Mouse (Mus musculus): ENCODE results near the gene Krtap4-2.
"Not testable (repeated sequence)": the region's sequence is repeated elsewhere in the genome, so short reads cannot be mapped to it uniquely, and the experiment has no call there.

The Krtap4-2 gene

DNA sequence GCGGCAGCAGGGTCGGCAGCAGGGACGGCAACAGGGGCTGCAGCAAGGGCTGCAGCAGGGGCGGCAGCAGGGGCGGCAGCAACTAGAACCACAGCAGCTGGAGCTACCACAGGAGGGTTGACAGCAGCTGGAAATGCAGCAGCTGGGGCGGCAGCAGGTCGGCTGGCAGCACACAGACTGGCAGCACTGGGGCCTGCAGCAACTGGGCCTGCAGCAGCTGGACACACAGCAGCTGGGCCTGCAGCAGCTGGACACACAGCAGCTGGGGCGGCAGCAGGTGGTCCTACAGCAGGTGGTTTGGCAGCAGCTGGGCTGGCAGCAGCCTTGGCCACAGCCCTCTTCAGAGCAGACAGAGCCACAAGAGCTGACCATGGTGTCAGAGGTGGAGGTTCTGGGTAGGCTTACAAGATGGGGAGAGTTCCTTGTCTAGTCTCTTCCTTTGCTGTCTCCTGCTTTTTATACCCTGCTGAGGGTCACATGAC lies at the start of gene Krtap4-2:
Krtap4-2 (minus strand) TSS at position 432 of the 482 bp plus-strand sequence.
- DNase-seq (ENCODE audit: low read depth, low spot score) = no peak

DNA sequence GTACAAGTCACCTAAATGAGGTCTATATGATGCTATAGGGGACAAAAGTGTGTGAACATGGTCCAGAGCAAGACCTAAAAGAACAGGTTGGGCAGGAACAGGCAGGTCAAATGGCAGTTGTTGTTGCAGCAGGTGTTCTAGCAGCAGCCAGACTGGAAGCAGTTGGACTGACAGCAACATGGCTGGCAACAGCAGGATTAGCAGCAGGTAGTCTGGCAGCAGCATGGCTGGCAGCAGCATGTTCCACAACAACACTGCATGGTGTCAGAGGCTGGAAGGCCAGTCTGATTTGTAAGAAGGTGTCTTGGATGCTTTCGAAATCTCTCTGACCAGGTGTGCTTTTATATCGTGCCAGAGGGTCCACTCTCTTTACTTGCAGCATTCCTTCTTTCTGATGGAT lies 48.6 kb upstream of the Krtap4-2 start:
- no peak for DNase-seq (ENCODE audit: low read depth, low spot score)

DNA sequence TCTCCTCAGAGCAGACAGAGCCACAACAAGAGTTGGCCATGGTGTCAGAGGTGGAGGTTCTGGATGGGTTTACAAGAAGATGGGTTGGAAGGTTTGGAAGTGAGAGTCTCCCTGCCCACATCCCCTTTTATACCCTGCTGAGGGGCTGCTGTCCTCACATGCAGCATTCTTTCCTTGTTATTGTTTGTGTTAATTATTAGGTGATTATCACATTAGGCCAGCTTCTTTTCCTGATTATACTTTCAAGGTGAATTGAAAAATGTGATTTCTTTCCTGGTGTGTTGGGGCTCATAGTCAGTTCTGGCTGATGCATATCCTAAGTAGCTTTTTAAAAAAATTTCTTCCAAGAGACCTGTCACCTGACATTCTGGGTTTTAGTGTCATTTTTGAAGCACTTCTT lies 31.0 kb upstream of the Krtap4-2 start, which contains the start of gene Krtap4-6:
Krtap4-6 (minus strand) TSS at position 101 of the 400 bp plus-strand sequence.
- DNase-seq (ENCODE audit: low read depth, low spot score) = no peak

- no peak for DNase-seq (ENCODE audit: low read depth, low spot score)
Observed at GRCm38 (mm10) chr11:99662802-99663201, 27.9 kb upstream of the Krtap4-2 start.

GRCm38 (mm10) chr11:99659256-99659655 lies 24.4 kb upstream of the Krtap4-2 start:
- no peak for DNase-seq (ENCODE audit: low read depth, low spot score)

DNA sequence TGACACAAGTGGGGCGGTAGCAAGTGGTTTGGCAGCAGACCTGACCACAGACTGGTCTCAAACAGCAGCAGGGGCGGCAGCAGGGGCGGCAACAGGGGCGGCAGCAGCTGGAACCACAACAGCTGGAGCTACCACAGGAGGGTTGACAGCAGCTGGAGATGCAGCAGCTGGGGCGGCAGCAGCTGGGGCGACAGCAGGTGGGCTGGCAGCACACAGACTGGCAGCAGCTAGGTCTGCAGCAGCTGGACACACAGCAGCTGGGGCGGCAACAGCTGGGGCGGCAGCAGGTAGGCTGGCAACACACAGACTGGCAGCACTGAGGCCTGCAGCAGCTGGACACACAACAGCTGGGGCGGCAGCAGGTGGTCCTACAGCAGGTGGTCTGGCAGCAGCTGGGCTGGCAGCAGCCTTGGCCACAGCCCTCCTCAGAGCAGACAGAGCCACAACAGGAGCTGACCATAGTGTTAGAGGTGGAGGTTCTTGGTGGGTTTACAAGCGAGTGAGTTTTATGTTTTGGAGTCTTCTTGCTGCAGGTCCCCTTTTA lies 23.7 kb upstream of the Krtap4-2 start, which contains the start of gene Gm11563:
Gm11563 (minus strand) TSS at position 494 of the 544 bp plus-strand sequence.
- not testable (repeated sequence) for DNase-seq (ENCODE audit: low read depth, low spot score)

DNA sequence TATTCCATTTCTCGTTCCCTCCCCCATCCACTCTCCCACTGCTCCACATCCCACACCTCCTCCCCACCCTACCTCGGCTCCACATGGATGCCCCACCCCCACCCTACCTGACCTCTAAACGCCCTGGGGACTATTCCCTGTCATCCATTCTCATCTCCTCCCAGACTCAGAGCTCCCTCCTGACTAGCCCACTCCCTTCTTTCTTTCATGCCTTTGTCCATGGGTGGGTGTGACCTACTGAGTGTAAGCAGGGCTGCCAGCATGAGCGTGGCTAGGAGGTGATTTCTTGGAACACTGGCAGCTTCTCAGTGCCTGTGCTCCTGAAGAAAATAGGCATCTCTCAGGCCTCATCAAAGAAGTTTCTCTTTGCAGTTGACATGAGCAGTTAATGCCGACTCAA lies 22.2 kb upstream of the Krtap4-2 start:
- no peak for DNase-seq (ENCODE audit: low read depth, low spot score)

DNA sequence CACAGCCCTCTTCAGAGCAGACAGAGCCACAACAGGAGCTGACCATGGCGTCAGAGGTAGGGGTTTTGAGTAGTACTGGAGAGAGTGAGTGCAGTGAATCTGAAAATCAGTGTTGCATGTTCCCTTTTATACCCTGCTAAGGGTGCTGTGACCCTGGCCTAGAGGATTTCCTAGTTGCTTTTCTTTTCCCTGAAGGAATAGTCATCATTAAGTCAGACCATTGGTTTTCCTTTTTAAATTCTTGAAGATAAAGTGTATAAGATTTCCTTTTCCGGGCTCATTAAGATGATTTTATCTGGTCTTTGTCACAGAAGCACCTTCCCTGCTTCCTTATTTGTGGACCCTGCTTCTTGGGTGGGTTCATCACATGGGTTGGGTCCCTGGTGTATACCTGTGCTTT lies 15.3 kb upstream of the Krtap4-2 start, which contains the start of gene Gm11555:
Gm11555 (minus strand) TSS at position 101 of the 400 bp plus-strand sequence.
- no peak for DNase-seq (ENCODE audit: low read depth, low spot score)

DNA sequence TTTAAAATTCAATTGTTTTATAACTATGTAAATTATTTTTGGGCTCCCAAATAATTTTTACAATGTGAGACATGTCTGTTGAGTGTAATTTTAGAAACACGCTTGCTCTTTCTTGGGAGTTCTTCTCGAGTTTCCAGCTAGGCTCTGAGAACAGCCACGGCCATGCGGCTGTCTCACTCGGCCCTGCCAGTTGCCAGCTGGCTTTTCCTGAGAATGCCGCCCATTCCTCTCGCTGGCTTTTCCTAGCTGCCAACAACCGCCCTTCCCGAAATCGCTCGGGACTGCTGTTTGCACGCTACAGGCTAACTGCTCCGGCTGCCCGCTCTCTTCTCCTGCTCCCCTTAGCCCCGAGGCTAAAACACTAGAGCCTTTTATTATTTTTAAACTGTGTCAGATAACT lies 11.6 kb upstream of the Krtap4-2 start:
- peak; percentile 22 for DNase-seq (ENCODE audit: low read depth, low spot score)

GRCm38 (mm10) chr11:99644351-99644750 lies 9.5 kb upstream of the Krtap4-2 start:
- DNase-seq (ENCODE audit: low read depth, low spot score) = no peak

- not testable (repeated sequence) for DNase-seq (ENCODE audit: low read depth, low spot score)
Observed at GRCm38 (mm10) chr11:99643635-99644139, 8.8 kb upstream of the Krtap4-2 start, which contains the start of gene Krtap4-7. Gene Krtap4-7 (minus strand): TSS chr11:99644089.

- DNase-seq (ENCODE audit: low read depth, low spot score) = no peak
Observed at GRCm38 (mm10) chr11:99640926-99641325, 6.0 kb upstream of the Krtap4-2 start.

DNA sequence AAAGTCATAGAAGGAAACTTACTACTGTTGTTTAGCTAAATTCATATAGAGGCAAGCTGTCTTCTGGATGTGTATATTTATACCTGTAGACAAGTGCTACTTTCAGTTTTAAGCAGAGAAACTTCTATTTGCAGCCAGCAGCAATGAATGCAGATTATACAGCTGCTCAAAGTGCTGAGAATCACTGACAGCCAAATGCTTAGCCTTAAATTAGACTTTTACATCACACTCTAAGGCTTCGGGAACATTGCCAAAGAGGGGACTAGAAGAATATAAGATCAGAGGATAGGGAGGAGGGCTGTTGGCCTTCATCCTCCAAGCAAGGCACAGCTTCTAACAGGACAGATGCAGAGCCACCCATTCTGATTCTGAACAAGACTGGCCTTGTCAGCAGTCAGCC lies 2.2 kb upstream of the Krtap4-2 start:
- peak; percentile 53 for DNase-seq (ENCODE audit: low read depth, low spot score)

GRCm38 (mm10) chr11:99633293-99633692 lies 1.6 kb downstream of the Krtap4-2 start:
- DNase-seq (ENCODE audit: low read depth, low spot score) = peak; percentile 68

DNA sequence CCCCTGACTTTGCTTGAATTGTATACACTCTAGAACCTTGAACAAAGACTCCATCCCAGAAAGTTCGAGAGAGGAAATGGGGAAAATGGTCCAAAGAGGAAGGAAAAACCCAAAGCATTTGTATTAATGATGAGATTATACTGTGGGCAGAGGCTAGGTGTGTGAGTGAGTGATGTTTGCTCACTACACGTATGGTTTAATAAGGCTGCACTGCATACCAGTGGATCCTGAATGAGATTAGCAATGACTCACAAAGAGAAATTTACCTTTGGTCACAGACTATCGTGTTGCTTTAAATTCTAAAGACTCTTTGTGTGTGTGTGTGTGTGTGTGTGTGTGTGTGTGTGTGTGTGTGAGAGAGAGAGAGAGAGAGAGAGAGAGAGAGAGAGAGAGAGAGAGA lies 4.0 kb downstream of the Krtap4-2 start:
- DNase-seq (ENCODE audit: low read depth, low spot score) = no peak

- no peak for DNase-seq (ENCODE audit: low read depth, low spot score)
Observed at GRCm38 (mm10) chr11:99628138-99628537, 6.7 kb downstream of the Krtap4-2 start, which contains the start of gene Krtap4-1. Gene Krtap4-1 (minus strand): TSS chr11:99628238.

DNA sequence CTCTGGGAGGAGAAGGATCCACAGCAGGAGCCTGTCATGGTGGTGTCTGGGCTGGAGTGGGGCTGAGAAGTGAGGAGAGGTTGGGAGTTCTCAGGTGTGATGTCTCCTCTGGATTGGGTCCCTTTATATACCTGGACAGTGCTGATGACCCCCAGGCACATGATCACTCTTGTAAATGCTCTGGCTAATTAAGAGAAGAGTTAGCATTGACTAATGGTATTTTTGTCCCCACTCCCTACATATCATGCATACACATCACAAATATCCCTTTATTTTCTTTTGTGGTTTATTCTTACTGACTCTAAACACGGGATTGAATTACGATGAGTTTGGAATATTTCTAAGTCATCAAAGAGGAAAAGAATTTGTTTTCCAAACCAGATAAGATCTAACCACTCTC lies 14.5 kb downstream of the Krtap4-2 start, which contains the start of gene Gm11562:
Gm11562 (minus strand) TSS at position 101 of the 400 bp plus-strand sequence.
- no peak for DNase-seq (ENCODE audit: low read depth, low spot score)

GRCm38 (mm10) chr11:99614796-99615363 lies 20.0 kb downstream of the Krtap4-2 start, which contains the start of gene Krtap2-4:
Gene Krtap2-4 (minus strand): TSS chr11:99614846.
- no peak for DNase-seq (ENCODE audit: low read depth, low spot score)

DNA sequence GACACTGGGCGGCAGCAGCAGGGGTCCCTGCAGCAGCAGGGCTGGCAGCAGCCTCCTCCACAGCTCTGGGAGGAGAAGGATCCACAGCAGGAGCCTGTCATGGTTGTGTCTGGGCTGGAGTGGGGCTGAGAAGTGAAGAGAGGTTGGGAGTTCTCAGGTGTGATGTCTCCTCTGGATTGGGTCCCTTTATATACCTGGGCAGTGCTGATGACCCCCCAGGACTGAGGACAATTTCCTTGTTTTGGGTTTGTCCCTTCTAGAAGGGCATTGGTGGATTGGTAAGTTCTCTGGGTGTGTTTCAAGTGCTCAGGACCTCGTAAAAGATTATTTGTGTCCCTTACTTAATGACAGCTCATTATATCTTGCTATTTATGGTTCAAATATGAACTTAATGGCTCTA lies 24.8 kb downstream of the Krtap4-2 start, which contains the start of gene Gm11937:
Gm11937 (minus strand) TSS at position 101 of the 400 bp plus-strand sequence.
- not testable (repeated sequence) for DNase-seq (ENCODE audit: low read depth, low spot score)

DNA sequence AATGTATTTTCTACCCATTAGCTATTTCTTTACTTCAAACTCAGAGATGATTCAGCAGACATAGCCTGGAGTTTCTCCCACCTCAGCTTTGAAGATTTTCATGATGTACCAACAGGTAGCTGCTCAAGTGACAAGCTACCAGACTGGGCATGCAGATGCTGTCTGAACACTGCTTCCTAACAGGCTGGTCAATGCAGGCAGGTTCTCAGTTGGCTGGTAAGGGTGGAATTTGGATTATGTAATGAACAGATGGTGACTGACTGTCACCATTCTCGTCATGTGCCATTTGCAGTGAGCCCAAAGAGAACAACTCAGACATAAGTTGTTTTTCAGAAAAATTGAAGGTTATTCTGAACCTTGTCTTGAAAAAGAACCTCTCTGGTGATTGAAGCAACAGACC lies 25.8 kb downstream of the Krtap4-2 start:
- DNase-seq (ENCODE audit: low read depth, low spot score) = peak; percentile 61

DNA sequence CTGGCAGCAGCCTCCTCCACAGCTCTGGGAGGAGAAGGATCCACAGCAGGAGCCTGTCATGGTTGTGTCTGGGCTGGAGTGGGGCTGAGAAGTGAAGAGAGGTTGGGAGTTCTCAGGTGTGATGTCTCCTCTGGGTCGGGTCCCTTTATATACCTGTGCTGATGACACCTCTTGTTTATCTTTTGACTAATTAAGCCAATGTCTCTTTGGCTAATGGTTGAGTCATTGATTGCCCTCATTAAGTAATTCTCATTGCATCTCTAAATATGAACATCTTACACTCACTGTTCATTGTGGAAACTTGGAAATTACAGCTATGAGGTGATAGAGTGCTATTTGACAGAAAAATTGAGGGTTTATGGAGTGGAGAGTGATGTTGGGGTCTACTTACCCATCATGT lies 31.7 kb downstream of the Krtap4-2 start, which contains the start of gene Gm11938:
Gm11938 (minus strand) TSS at position 101 of the 400 bp plus-strand sequence.
- DNase-seq (ENCODE audit: low read depth, low spot score) = not testable (repeated sequence)

DNA sequence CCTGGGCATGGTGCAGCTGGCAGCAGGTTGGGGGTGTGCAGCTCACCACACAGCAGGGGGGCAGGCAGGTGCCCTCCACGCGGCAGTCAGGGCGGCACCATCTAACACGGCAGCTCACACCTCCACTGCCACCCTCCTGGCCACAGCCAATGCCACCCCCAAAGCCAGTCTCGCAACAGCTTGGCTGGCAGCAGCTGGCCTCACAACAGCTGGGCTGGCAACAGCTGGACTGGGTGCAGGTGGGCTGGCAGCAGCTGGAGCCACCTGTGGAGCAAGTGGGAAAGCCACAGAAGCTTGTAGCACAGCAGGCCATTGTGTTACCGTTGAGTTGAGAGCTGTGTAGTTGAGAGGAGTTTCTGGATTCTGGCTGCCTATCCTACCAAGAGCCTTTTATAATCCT lies 37.1 kb downstream of the Krtap4-2 start, which contains the start of gene Krtap9-3:
Krtap9-3 (minus strand) TSS at position 364 of the 400 bp plus-strand sequence.
- not testable (repeated sequence) for DNase-seq (ENCODE audit: low read depth, low spot score)
